Mouse (Mus musculus) lung, adult 2 months (tissue): Measurements from ENCODE around the gene 1700049E17Rik1. TPM values are rescaled to one million over a fixed set of nuclear protein-coding genes. Genes with fewer than 3 reads are reported as not detected.
"Not testable (repeated sequence)": the region's sequence is repeated elsewhere in the genome, so short reads cannot be mapped to it uniquely, and the experiment has no call there.

Experiments
- DNase-seq: peaks from one replicate; pipeline ENCODE4 v3.0.0; 2022
- H3K4me1 ChIP-seq: fragments of 200-500 bp; 2 replicates; pipeline ENCODE4 v1.6.1; 2011; ENCODE audit warnings: low read length; ENCODE audit not compliant: control insufficient read depth, insufficient read depth
- H3K4me3 ChIP-seq: fragments of 200-500 bp; replicated peaks from 2 replicates; pipeline ENCODE3; 2011; ENCODE audit warnings: low read depth, mild to moderate bottlenecking, control low read depth, low read length; ENCODE audit errors: extremely low read depth
- WGBS: fragments of 180-500 bp; shearing (Covaris S2); methylation state at CpG from one replicate; pipeline ENCODE4 v1.1.7; 2018; 5-methylcytosine and 5-hydroxymethylcytosine counted together
- polyA plus RNA-seq: library from polyadenylated mRNA; depleted of rRNA; stranded (reverse); fragments of >200 nt; gene quantifications from 2 replicates; pipeline ENCODE4 v1.2.3, GENCODE M21; 2012; rRNA removed

The 1700049E17Rik1 gene
- polyA plus RNA-seq = not detected in 2 replicates

GRCm38 (mm10) chr14:41924649-41925048 lies at the start of gene 1700049E17Rik1:
Gene 1700049E17Rik1, plus strand, starts transcription at chr14:41924949.
- H3K4me3 ChIP-seq, DNase-seq, H3K4me1 ChIP-seq: not testable (repeated sequence)
- no CpG with 5 or more reads among the region's 1 CpGs for WGBS

GRCm38 (mm10) chr14:41907190-41907589 lies 17.6 kb upstream of the 1700049E17Rik1 start, which contains the start of gene Gm7980:
Gene Gm7980, minus strand, starts transcription at chr14:41907290.
- WGBS = no CpG with 5 or more reads among the region's 2 CpGs
- H3K4me1 ChIP-seq, H3K4me3 ChIP-seq, DNase-seq: not testable (repeated sequence)

GRCm38 (mm10) chr14:41943695-41944094 lies 18.9 kb downstream of the 1700049E17Rik1 start, which contains the start of gene 1700024B05Rik:
Gene 1700024B05Rik, plus strand, starts transcription at chr14:41943995.
- H3K4me3 ChIP-seq = not testable (repeated sequence)

GRCm38 (mm10) chr14:41964095-41964494 lies 39.3 kb downstream of the 1700049E17Rik1 start:
- WGBS = 54% methylated on average over 4 of the region's 4 CpGs

More at GRCm38 (mm10) chr14:41943695-41944094, 18.9 kb downstream of the 1700049E17Rik1 start, which contains the start of gene 1700024B05Rik:
- not testable (repeated sequence) for H3K4me1 ChIP-seq, DNase-seq
- 55% methylated on average over 2 of the region's 2 CpGs for WGBS

GRCm38 (mm10) chr14:41967827-41968226 lies 43.1 kb downstream of the 1700049E17Rik1 start, which contains the start of gene Gm6401:
Gene Gm6401, minus strand, starts transcription at chr14:41967927.
- not testable (repeated sequence) for H3K4me1 ChIP-seq, H3K4me3 ChIP-seq, DNase-seq
- 54% methylated on average over 1 of the region's 1 CpGs for WGBS

More at GRCm38 (mm10) chr14:41964095-41964494, 39.3 kb downstream of the 1700049E17Rik1 start:
- H3K4me1 ChIP-seq, H3K4me3 ChIP-seq, DNase-seq: not testable (repeated sequence)

- 59% methylated on average over 3 of the region's 3 CpGs for WGBS
- not testable (repeated sequence) for DNase-seq, H3K4me1 ChIP-seq, H3K4me3 ChIP-seq
Observed at GRCm38 (mm10) chr14:41968596-41968995, 43.8 kb downstream of the 1700049E17Rik1 start.

Other genes starting within 250 kb of the 1700049E17Rik1 start
- not detected in 2 replicates for gene Gm8068, start 223.1 kb upstream of the 1700049E17Rik1 start, polyA plus RNA-seq
- gene Gm7929, start 174.3 kb upstream of the 1700049E17Rik1 start, polyA plus RNA-seq = not detected in 2 replicates
- gene Gm47189, start 152.5 kb upstream of the 1700049E17Rik1 start, polyA plus RNA-seq = not detected in 2 replicates
- gene Gm7980, start 17.7 kb upstream of the 1700049E17Rik1 start, polyA plus RNA-seq = not detected in 2 replicates
- not detected in 2 replicates for gene 1700024B05Rik, start 19.0 kb downstream of the 1700049E17Rik1 start, polyA plus RNA-seq
- gene Gm6401, start 43.0 kb downstream of the 1700049E17Rik1 start, polyA plus RNA-seq = not detected in 2 replicates
- not detected in 2 replicates for gene Gm3543, start 58.4 kb downstream of the 1700049E17Rik1 start, polyA plus RNA-seq
- not detected in 2 replicates for gene Gm7951, start 192.4 kb downstream of the 1700049E17Rik1 start, polyA plus RNA-seq
- gene Gm17027, start 237.7 kb downstream of the 1700049E17Rik1 start, polyA plus RNA-seq = not detected in 2 replicates